Mouse (Mus musculus): ENCODE measurements around the gene Asic1. TPM values are rescaled to one million over a fixed set of nuclear protein-coding genes. Genes with fewer than 3 reads are reported as not detected.
"Not testable (repeated sequence)": the region's sequence is repeated elsewhere in the genome, so short reads cannot be mapped to it uniquely, and the experiment has no call there.

Asic1 gene
- polyA plus RNA-seq, 1 experiment from 2014 or later = 1.5 TPM

DNA sequence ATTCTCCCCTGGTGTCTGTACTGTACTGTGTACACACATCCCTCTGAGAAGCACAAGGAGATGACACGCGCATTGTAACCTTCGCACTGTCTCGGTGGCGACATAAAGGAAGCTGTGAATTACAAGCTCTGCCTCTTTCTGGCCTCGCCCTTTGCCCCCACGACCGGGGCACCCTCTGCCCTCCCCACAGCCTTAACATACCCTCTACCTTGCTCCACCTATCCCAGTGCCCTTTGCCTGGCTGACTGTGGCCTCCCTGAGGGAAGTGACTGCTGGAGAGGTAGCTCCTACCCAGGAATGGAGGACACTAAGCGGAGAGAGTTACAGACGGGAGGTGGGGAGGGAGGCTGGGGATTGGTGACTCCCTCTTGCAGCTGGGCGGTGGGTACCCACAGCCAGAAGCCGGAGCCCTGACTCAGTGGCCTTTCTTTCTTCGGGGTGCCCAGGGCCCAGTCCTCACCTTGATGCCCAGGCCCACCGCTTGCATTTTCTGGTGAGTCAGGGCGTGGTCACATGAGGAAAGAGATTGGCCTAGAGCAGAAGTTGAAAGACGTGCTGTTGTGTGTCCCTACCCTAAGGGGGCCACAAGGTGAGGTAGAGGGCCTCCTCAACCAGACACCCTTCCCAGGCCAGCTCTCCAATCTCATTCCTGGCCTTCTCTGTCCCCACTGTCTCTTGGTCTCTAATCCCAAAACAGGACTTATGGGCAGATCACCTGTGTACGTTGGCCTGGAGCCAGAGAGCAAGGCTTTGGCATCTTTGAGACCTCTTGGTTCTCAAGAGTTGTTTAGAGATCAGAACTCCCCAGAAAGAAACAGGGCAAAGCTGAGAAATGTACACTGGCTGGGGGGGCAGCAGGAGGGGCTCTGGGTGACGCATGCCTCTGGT is 30.3 kb downstream of the Asic1 start:
- H3K4me2 ChIP-seq (replicated peaks; ENCODE audit: low read depth, low read length) = no peak overlapping the region
- peaks cover 9% of the 10 kb centered on the region; the same call in 1 of the 2 replicates for H3K36me3 ChIP-seq (ENCODE audit: control insufficient read depth, insufficient read depth, low read length)
- no peak overlapping the region for H3K4me3 ChIP-seq (ENCODE audit: low read depth, low read length)
- no peak for ATAC-seq (ENCODE audit: insufficient number of reproducible peaks, insufficient read depth, low FRiP score, low read depth)
- H3K27ac ChIP-seq (ENCODE audit: low read length) = no peak overlapping the region
- peaks cover 17% of the 10 kb centered on the region; the same call in 1 of the 2 replicates for H3K4me1 ChIP-seq (ENCODE audit: control insufficient read depth, insufficient read depth, low read length)
- H3K27me3 ChIP-seq (ENCODE audit: control insufficient read depth, insufficient read depth, low read length) = no peaks in the 10 kb centered on the region
- WGBS = 82% methylated on average over 18 of the region's 18 CpGs
- H3K9ac ChIP-seq (replicated peaks; ENCODE audit: low read depth, low read length) = no peak overlapping the region
- H3K9me3 ChIP-seq (ENCODE audit: control insufficient read depth, low read depth, low read length) = no peaks in the 10 kb centered on the region

DNA sequence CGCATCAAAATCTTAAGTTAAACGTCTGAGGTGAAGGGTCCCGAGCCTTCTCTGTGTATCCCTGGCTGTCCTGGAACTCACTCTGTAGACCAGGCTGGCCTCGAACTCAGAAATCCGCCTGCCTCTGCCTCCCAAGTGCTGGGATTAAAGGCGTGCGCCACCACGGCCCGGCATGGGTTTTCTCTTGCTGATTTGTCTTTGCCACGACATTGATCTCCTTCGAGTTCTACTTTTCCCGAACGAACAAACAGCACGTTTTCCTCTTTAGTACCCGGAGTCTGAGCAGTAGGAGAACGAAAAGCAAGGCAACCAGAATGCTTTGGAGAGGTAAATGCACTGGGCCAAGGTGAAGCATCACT is 31.5 kb downstream of the Asic1 start:
- not testable (repeated sequence) for ATAC-seq (ENCODE audit: insufficient number of reproducible peaks, insufficient read depth, low FRiP score, low read depth); H3K9me3 ChIP-seq (ENCODE audit: control insufficient read depth, low read depth, low read length); H3K27me3 ChIP-seq (ENCODE audit: control insufficient read depth, insufficient read depth, low read length)
- Histone ChIP-seq H3K36me3 (ENCODE audit: control insufficient read depth, insufficient read depth, low read length) (peaks cover 14% of the 10 kb centered on the region), H3K4me2 (replicated peaks; ENCODE audit: low read depth, low read length) (peak overlapping the region; percentile 41), H3K4me1 (ENCODE audit: control insufficient read depth, insufficient read depth, low read length) (peaks cover 17% of the 10 kb centered on the region; the same call in 1 of the 2 replicates), H3K4me3 (ENCODE audit: low read depth, low read length) (peak overlapping the region; percentile 74), H3K27ac (ENCODE audit: low read length) (peak overlapping the region; percentile 94; the same call in 1 of the 2 replicates), H3K9ac (replicated peaks; ENCODE audit: low read depth, low read length) (0 out of 2 replicates have a peak overlapping the region, but pooled peaks have one; percentile 18)
- 48% methylated on average over 16 of the region's 16 CpGs for WGBS

DNA sequence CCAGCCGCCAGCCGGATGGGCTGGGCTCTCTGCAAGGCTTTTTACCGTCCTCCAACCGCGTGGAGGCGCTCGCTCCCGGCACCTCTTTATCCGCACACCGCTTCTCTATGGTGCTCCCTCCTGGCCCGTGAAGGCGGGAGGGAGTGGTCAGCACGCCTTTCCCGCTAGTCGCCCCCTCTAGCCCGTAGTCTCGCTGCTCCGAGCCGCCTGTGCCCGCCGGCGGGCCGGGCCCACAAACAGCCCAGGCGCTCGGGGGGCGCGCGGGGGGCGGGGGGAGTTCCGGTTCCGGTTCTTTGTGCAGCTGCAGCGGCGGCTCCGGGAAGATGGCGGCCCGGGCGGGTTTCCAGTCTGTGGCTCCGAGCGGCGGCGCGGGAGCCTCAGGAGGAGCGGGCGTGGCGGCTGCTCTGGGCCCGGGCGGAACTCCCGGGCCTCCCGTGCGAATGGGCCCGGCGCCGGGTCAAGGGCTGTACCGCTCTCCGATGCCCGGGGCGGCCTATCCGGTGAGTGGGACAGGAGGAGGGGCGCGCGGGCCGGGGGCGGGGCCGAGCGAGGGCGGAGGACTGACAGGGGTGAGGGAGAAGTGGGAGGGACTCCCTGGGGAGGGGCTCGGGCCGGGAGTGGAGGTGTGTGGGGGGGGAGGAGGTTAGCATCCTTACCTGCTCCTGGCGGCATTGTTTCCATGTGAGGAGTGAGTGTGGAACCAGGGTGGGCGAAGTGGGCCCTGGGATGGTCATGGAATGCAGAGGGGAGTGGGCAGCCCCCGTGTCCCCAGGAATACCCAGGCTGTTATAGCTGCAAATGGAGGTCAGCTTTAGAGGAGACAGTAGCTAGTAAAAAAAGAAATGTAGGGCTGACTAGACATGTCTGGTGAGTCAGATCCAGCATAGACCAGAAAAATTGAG is 32.1 kb downstream of the Asic1 start, which contains the start of gene Smarcd1:
Gene Smarcd1, plus strand, starts transcription at position 131 of the 902 bp plus-strand sequence.
- peak within 1 kb of the TSS; percentile 82 for H3K9ac ChIP-seq (replicated peaks; ENCODE audit: low read depth, low read length)

DNA sequence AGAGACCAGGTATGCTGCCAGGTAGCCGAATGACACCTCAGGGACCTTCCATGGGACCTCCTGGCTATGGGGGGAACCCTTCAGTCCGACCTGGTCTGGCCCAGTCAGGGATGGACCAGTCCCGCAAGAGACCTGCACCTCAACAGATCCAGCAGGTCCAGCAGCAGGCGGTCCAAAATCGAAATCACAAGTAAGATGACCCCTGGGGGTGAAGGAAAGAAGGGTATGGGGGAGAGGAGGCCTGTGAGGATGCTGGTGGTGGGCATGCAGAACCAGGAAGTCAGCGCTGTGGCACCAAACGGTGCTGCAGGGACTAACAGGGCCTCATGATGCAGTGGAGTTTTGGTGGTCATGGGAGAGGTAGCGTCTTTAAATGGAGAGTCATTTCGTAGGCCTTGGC is 32.9 kb downstream of the Asic1 start:
- 58% methylated on average over 9 of the region's 9 CpGs for WGBS
- peaks cover 26% of the 10 kb centered on the region for H3K36me3 ChIP-seq (ENCODE audit: control insufficient read depth, insufficient read depth, low read length)
- peak overlapping the region; percentile 74 for H3K4me3 ChIP-seq (ENCODE audit: low read depth, low read length)
- peak overlapping the region; percentile 94; the same call in 1 of the 2 replicates for H3K27ac ChIP-seq (ENCODE audit: low read length)
- H3K9me3 ChIP-seq (ENCODE audit: control insufficient read depth, low read depth, low read length) = no peaks in the 10 kb centered on the region
- no peak for ATAC-seq (ENCODE audit: insufficient number of reproducible peaks, insufficient read depth, low FRiP score, low read depth)
- no peaks in the 10 kb centered on the region for H3K27me3 ChIP-seq (ENCODE audit: control insufficient read depth, insufficient read depth, low read length)
- peak overlapping the region; percentile 59 for H3K4me2 ChIP-seq (replicated peaks; ENCODE audit: low read depth, low read length)
- H3K9ac ChIP-seq (replicated peaks; ENCODE audit: low read depth, low read length) = peak overlapping the region; percentile 82; the same call in 1 of the 2 replicates
- H3K4me1 ChIP-seq (ENCODE audit: control insufficient read depth, insufficient read depth, low read length) = peaks cover 17% of the 10 kb centered on the region; the same call in 1 of the 2 replicates

More for the DNA sequence above, 32.1 kb downstream of the Asic1 start, which contains the start of gene Smarcd1:
- under 1% methylated on average over 70 of the region's 71 CpGs for WGBS
- Histone ChIP-seq H3K4me1 (ENCODE audit: control insufficient read depth, insufficient read depth, low read length) (peaks cover 17% of the 10 kb centered on the region; the same call in 1 of the 2 replicates), H3K27me3 (ENCODE audit: control insufficient read depth, insufficient read depth, low read length) (no peaks in the 10 kb centered on the region), H3K4me2 (replicated peaks; ENCODE audit: low read depth, low read length) (peak within 1 kb of the TSS; percentile 59), H3K27ac (ENCODE audit: low read length) (peak within 1 kb of the TSS; percentile 94), H3K4me3 (ENCODE audit: low read depth, low read length) (peak within 1 kb of the TSS; percentile 74), H3K36me3 (ENCODE audit: control insufficient read depth, insufficient read depth, low read length) (peaks cover 18% of the 10 kb centered on the region), H3K9me3 (ENCODE audit: control insufficient read depth, low read depth, low read length) (no peaks in the 10 kb centered on the region)
- peak; percentile 94 for ATAC-seq (ENCODE audit: insufficient number of reproducible peaks, insufficient read depth, low FRiP score, low read depth)

DNA sequence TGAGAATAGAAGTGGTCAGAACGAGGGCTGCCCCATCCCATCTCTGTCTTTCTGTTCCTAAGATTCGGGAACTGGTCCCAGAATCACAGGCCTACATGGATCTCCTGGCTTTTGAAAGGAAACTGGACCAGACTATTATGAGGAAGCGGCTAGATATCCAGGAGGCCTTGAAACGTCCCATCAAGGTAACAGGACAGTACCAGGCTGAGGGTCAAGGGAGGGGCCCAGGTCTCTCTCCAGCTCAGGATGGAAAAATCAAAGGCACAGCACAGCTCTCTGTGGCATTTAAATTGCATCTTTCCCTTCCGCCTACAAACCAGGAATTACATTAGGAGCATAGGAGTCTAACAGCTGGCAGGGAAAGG is 33.5 kb downstream of the Asic1 start:
- H3K4me1 ChIP-seq (ENCODE audit: control insufficient read depth, insufficient read depth, low read length) = peaks cover 17% of the 10 kb centered on the region; the same call in 1 of the 2 replicates
- peak overlapping the region; percentile 59; the same call in 1 of the 2 replicates for H3K4me2 ChIP-seq (replicated peaks; ENCODE audit: low read depth, low read length)
- 70% methylated on average over 5 of the region's 5 CpGs for WGBS
- H3K4me3 ChIP-seq (ENCODE audit: low read depth, low read length) = 0 out of 2 replicates have a peak overlapping the region, but pooled peaks have one; percentile 3
- H3K9me3 ChIP-seq (ENCODE audit: control insufficient read depth, low read depth, low read length) = no peaks in the 10 kb centered on the region
- no peak overlapping the region for H3K27ac ChIP-seq (ENCODE audit: low read length)
- H3K36me3 ChIP-seq (ENCODE audit: control insufficient read depth, insufficient read depth, low read length) = peaks cover 31% of the 10 kb centered on the region
- H3K9ac ChIP-seq (replicated peaks; ENCODE audit: low read depth, low read length) = 0 out of 2 replicates have a peak overlapping the region, but pooled peaks have one; percentile 82
- ATAC-seq (ENCODE audit: insufficient number of reproducible peaks, insufficient read depth, low FRiP score, low read depth) = no peak
- H3K27me3 ChIP-seq (ENCODE audit: control insufficient read depth, insufficient read depth, low read length) = no peaks in the 10 kb centered on the region

DNA sequence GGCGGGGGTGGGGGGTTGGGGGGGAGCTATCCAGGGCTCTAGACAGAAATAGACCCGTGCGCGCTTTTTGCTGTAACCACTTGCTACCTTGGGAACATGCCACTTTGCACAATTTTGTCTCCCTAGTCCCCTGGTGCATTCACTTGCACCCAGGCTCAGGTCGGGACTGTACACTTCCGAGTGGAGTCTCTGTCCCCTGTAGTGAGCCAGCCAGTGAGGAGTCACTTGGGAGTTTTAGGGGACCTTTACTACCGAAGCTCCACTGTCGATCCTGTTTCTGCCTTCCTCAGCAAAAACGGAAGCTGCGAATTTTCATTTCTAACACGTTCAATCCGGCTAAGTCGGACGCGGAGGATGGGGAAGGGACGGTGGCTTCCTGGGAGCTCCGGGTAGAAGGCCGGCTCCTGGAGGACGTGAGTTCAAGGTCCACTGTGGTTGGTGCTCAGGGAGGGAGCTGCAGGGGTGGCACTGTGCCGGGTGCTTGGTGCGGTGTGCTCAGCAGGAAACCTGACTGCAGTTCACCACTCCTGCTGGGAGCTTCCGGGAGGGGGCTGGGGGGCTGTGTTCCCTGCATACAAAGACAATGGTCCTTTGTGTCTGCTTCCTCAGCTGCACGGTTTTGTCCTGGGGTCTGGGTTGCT is 34.0 kb downstream of the Asic1 start:
- 58% methylated on average over 23 of the region's 23 CpGs for WGBS
- H3K4me3 ChIP-seq (ENCODE audit: low read depth, low read length) = no peak overlapping the region

DNA sequence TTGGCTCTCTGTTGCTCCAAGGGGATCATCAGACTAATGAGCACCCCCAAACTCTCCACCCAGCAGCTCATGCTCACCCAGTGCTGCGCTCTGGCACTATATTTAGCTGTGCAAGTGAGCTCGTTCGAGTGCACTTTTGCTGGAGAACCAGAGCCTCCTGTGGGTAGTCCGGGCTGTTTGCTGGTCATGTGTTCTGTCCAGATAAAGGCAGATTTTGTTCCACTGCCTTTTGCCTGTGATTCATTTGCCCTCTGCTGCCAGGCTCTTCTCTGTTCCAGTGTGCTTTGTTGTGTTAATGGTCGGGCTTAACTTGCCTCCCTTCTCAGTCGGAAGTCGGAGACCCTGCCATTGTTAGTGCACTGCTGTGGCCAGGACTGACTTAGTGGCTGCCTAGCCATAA is 34.7 kb downstream of the Asic1 start:
- 75% methylated on average over 7 of the region's 7 CpGs for WGBS
- no peaks in the 10 kb centered on the region for H3K9me3 ChIP-seq (ENCODE audit: control insufficient read depth, low read depth, low read length)
- peaks cover 17% of the 10 kb centered on the region; the same call in 1 of the 2 replicates for H3K4me1 ChIP-seq (ENCODE audit: control insufficient read depth, insufficient read depth, low read length)
- H3K4me2 ChIP-seq (replicated peaks; ENCODE audit: low read depth, low read length) = no peak overlapping the region
- no peak overlapping the region for H3K9ac ChIP-seq (replicated peaks; ENCODE audit: low read depth, low read length)
- H3K27ac ChIP-seq (ENCODE audit: low read length) = peak overlapping the region; percentile 48; the same call in 1 of the 2 replicates
- H3K27me3 ChIP-seq (ENCODE audit: control insufficient read depth, insufficient read depth, low read length) = no peaks in the 10 kb centered on the region
- no peak for ATAC-seq (ENCODE audit: insufficient number of reproducible peaks, insufficient read depth, low FRiP score, low read depth)
- H3K36me3 ChIP-seq (ENCODE audit: control insufficient read depth, insufficient read depth, low read length) = peaks cover 43% of the 10 kb centered on the region
- no peak overlapping the region for H3K4me3 ChIP-seq (ENCODE audit: low read depth, low read length)

More for the DNA sequence above, 34.0 kb downstream of the Asic1 start:
- Histone ChIP-seq H3K27ac (ENCODE audit: low read length) (peak overlapping the region; percentile 48; the same call in 1 of the 2 replicates), H3K36me3 (ENCODE audit: control insufficient read depth, insufficient read depth, low read length) (peaks cover 36% of the 10 kb centered on the region), H3K4me1 (ENCODE audit: control insufficient read depth, insufficient read depth, low read length) (peaks cover 17% of the 10 kb centered on the region; the same call in 1 of the 2 replicates), H3K27me3 (ENCODE audit: control insufficient read depth, insufficient read depth, low read length) (no peaks in the 10 kb centered on the region), H3K4me2 (replicated peaks; ENCODE audit: low read depth, low read length) (no peak overlapping the region), H3K9ac (replicated peaks; ENCODE audit: low read depth, low read length) (no peak overlapping the region), H3K9me3 (ENCODE audit: control insufficient read depth, low read depth, low read length) (no peaks in the 10 kb centered on the region)
- ATAC-seq (ENCODE audit: insufficient number of reproducible peaks, insufficient read depth, low FRiP score, low read depth) = no peak

Measured in stomach, embryonic 14.5 days (tissue).